Mouse (Mus musculus) urinary bladder, postnatal 36 days (tissue): ENCODE data around the gene Cenpo.

Source experiments
- DNase-seq, 2 experiments: peaks; one replicate each; pipeline ENCODE4 v3.0.0; 2022; ENCODE audit warnings: low spot score in 2 of 2, mixed read lengths in 1 of 2

Gene Cenpo

DNA sequence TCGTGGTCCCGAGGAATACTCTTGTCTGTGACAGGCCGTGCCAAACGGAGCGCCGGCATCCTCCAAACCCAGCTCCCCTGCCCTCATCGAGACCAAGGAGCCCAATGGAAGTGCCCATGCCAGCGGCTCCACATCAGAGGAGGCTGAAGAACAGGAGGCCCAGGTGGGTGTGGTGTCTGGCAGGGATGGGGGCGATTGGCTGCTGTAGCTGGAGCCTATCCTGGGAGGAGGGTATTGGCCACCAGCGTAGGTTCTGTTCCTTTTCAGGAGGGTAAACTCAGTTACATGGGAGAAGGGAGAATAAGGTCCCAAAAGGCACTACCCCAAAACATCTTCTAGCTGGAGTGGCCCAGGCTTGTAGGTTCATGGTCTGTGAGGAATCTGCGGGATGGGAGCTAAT, 34.8 kb downstream of the Cenpo start:
- no peak for DNase-seq

- DNase-seq: no peak
These were observed 35.4 kb downstream of the Cenpo start for GRCm38 (mm10) chr12:4198702-4199101.

DNA sequence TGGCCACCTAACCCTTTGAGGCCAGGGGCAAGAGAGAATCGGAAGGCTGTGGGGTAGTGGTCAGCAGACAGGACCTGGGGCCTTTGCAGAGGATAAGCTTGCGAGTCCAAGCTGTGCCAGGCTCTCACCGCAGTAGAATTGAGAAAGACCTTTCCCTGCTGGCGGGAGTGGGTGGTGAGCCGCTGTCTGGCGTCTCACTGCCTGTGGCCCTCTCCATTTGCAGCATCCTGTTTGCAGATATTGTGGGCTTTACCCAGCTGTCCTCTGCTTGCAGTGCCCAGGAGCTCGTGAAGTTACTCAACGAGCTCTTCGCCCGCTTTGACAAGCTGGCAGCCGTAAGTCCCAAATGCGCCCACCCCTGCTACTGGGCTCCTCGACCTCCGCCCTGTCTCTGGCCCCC, 39.5 kb downstream of the Cenpo start:
- no peak for DNase-seq

GRCm38 (mm10) chr12:4193025-4193740, 40.9 kb downstream of the Cenpo start:
- DNase-seq: no peak

GRCm38 (mm10) chr12:4192514-4192913, 41.6 kb downstream of the Cenpo start:
- DNase-seq: no peak

DNA sequence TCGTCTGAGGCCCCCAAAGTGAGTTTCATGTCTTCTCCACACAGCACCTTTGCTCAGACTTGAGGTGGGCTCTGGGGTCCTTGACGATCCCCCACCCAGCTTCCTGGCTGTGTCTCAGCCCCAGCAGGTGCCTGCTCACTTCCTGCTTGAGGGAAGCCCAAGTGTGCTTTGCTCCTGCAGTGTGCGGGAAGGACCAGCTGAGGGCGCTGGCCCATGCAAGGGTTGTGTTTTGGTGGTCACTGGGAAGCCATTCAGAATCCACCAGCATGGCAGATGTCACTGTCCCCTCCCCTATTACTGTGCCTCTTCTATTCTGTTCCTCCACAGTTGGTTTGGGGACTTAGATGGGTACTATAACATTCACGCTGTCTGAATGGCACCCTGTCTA, 45.0 kb downstream of the Cenpo start:
- no peak for DNase-seq

- peak; percentile 61 to 76 for DNase-seq
These were observed 45.7 kb downstream of the Cenpo start for GRCm38 (mm10) chr12:4188171-4189059.

DNA sequence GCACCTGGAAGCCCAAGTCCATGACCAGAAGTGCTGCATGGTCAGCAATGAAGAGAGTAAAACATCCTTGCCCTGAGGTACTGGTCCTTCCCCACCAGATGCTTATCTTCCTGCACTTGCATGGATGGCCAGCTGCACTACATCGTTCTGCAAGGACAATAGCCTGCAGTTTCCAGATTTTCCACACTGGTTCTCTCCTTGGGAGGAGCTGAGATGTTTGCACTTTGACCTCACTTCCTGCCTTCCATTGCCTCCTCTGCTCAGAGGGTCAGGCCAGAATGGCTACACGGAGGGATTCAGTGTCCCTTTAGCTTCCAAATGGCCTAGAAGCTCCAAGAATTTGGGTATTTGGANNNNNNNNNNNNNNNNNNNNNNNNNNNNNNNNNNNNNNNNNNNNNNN, 49.4 kb downstream of the Cenpo start:
- no peak for DNase-seq

- no peak for DNase-seq
These were observed 53.6 kb downstream of the Cenpo start for GRCm38 (mm10) chr12:4180507-4180906.

DNA sequence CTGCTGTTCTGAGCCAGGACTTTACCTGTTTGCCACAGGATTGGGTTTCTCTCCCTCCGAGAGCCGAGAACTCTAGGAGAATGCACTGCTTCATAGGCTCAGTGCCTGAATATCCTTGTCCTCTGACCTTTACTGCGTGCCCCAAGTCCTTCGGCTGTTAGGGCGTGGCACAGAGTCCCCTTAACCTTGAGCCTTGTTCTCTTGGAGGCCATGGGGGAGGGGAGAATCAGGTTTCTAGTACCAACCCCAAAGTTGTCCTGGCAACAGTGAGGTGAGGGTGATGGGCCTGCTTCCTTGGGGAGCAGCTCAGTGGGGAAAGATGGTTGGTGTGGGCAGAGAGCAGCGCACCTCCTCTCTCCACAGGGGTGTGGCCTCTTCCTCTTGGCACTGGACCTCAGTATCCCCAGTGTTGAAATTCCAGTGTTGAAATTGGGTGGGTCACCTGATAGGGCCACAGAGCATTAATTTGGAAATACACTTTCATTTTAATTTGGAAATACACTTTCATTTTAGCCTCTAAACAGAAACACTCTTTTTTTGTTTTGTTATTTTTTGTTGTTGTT, 54.3 kb downstream of the Cenpo start:
- DNase-seq: no peak

- no peak for DNase-seq
These were observed 55.3 kb downstream of the Cenpo start for GRCm38 (mm10) chr12:4178839-4179238.

- DNase-seq: no peak
These were observed 60.8 kb downstream of the Cenpo start for GRCm38 (mm10) chr12:4173108-4173790.

DNA sequence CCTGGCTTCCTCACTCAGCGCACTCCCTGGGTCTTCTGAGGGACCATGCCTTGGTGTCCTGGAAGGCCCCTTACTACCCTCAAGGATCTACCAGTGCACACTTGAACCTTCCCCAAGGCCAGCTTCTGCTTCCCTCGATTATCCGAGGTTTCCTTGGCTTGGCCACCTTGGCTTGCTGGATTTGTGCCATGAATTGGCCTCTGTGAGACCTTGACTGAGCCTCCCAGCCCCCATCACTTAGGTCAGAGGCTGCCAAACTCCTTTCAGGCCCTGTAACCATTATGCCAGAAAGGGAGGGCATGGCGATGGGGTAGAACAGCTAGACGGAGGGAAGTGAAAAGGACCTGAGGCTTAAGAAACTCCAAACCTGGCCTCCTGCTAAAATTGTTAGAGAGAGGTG, 64.5 kb downstream of the Cenpo start:
- DNase-seq: no peak

DNA sequence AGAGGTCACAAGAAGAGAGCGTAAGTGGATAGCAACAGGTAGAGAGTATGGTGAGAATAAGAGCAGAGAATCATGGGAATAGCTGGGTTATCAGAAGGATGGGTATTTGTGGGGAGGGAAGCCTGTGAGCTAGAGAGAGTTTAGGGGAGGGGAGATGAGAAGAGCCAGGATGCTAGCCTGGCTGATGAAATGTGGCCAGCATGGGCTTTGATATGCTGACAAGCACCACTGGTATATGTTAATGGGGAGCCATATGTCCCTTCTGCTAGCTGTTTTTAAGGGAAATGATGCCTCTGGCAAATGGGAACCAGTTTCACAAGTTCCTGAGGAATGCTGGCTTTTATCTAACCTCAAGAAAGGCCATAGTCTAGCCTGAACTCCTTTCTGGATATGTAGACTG, 65.0 kb downstream of the Cenpo start:
- no peak for DNase-seq

GRCm38 (mm10) chr12:4166970-4167369, 67.1 kb downstream of the Cenpo start:
- no peak for DNase-seq

- DNase-seq: no peak
These were observed 71.2 kb downstream of the Cenpo start for GRCm38 (mm10) chr12:4162886-4163285.

DNA sequence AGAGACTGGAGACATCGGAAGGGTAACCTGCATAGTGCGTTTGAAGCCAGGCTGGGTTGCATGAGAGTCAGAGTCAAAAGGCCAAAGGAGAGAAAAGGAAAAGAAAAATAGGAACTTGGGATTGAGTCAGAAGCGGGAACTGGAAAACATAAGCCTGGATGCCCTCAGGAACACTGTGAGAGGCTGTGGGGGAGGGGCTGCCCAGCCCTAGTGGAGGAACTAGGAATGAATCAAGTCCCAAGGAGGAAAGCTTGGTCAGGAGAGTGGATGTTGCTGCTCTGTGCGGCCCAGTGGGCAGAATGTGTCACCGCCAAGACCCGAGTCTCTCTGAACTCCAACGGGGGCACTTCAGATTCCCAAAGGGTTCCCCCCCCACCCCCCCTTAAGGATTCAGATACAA, 73.8 kb downstream of the Cenpo start:
- DNase-seq: no peak

DNA sequence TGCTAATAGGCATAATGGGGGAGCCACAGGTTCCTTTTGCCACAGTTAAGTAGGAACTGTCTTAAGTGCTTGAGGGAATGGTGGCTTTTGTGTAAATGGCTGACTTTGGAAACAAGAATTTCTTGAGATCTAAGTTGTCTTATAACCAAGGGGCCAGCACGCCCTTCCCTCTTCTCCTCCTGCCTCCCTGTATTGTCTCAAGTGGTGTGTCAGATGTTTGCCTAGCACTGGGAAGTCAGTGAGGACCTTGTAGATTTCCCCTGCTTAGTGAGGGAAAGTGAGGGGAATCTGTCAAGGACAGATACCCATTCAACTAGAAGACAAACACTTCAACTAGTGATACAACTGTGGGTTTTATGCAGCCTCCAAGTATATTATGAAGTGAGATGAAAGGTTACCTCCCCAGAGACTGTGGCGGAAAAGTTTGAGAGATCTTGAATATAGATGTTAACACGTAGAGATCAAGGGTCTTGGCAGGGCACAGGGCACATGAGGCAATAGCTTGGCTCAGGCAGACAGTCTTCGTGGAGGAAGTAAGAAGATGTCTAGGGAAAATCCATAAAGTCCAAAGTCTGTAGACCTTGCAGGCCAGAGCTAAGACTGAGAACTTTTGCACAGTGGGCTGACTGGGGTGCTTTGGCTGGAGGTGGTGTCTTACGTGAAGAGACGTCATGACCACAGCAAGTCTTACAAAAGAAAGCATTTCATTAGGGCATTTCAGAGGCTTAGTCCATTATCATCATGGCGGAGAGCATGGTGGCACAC, 75.0 kb downstream of the Cenpo start:
- no peak for DNase-seq

DNA sequence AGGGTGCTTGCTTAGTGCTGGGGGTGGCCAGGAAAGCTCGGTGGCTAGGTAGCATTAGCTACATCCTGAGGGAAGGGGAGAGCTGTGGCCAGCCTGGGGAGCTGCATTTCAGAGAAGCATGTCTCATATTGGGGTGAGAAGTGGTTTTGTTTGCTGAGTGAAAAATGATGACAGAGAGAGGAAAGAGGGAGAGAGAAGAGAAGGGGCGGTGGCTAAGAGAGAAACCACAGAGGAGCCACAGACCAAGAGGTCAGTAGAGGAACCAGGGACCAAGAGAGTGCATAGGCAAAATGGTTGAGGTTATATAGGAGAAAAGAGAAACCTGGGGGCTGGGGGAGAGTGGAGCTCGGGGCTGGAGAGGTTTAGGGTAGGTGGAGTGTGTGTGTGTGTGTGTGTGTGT, 75.9 kb downstream of the Cenpo start:
- no peak for DNase-seq

DNA sequence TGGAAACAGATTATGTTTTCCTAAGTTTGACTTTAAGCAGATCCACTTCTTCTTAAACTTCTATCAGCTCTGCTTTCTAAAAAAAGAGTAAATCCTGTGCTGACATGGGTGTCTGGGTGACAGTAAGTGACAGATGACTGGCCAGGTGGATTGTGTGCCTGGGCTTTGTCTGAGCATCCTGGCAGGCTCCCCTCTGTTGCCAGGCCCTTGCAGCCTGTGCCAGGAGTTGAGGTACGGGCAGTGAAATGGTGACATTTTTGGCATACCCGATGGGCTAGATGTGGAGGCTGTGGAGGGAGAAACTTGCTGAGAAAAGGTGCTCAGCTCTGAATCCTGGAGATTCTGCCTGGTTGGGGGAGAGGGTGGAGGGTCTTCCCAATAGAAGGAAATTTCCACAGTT, 76.6 kb downstream of the Cenpo start:
- no peak for DNase-seq

DNA sequence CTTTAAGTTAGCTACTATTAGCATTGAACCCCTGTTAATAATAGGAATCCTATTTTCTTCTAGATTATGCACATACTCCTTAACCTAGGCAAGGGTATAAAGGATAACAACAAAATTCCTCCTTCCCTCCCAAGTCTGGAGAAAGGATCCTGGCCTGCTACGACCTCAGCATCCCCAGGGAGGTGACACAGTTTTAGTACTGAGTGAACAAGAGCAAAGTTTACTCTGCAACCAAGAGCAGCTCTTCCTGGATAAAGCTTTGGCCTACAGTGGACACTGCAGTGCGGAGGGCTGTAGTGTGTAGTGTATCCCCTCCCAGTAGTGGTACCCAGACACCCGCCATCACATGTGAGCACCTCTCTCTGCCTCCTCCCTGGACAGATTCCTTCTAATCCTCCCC, 82.1 kb downstream of the Cenpo start:
- peak in 1 of 2 experiments; percentile 45 for DNase-seq

DNA sequence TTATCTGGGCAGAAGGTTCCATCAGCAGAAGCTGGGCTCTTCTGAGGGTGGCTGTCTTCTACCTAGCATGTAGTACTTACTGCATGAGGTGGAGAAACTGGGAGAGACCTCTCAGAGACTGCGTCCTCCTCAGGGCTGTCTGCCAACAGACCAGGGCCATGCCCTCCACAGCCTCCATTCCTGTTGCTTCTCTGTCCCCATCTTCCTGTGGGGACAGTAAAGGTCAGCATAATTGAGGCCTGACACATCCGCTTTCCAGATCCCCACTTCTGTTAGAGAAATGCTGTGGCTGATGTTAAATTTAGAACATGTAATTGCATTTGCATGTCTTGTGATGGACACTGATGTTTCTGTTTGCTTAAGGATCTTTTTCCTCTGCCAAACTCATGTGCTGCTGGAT, 83.2 kb downstream of the Cenpo start:
- no peak for DNase-seq
